23 mouse cellular contexts compared by ENCODE assay signal in the genomic region with DNA sequence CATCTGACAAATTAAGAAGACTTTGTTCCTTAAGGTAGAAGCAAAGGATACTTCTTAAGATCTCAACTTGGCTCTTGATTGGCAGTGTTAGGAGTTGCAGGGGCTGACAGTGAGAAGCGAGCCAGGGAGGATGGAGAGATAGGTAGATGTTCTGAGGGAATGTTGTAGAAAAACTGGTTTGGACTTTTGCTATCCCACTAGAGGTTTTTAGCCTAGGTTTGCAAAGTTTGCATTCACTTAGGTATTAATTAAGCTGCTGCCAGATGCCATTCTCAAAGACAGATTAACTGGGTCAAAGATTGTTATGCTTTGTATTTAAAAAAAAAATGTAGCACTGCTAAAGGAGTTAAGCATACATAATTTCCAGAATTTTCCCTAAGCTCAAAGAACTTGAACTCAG. TPM values are rescaled to one million over a fixed set of nuclear protein-coding genes. Genes with fewer than 3 reads are reported as not detected.
DNase-seq lines count a peak whose midpoint lies in the region; ATAC-seq and TF ChIP-seq lines count a peak whose summit lies in the region.
"Had no signal": no experiment of that assay in that cellular context is flagged by ENCODE, and none has a peak within 500 bp of the region (broad histone marks: within the 10 kb centered on the region; RNA-seq: fewer than 3 reads in every experiment).

No protein-coding gene starts in this region.

- peaks cover 22% of the 10 kb centered on the region; the same call in 1 of the 2 replicates for H3K4me1 ChIP-seq in kidney, adult 2 months (ENCODE audit: control insufficient read depth, insufficient read depth, low read length)
- no peaks in the 10 kb centered on the region for H3K4me1 ChIP-seq in kidney, embryonic 14.5 days (ENCODE audit: control insufficient read depth, insufficient read depth, low read length)
- H3K4me1 ChIP-seq: embryonic facial prominence, embryonic 12.5 days; forebrain, embryonic 13.5 days; forebrain, embryonic 15.5 days had no signal

- H3K36me3 ChIP-seq in kidney, adult 2 months (ENCODE audit: control insufficient read depth, insufficient read depth, low read length): no peaks in the 10 kb centered on the region
- no peaks in the 10 kb centered on the region for H3K36me3 ChIP-seq in kidney, embryonic 14.5 days (ENCODE audit: control insufficient read depth, insufficient read depth, low read length)
- H3K36me3 ChIP-seq: embryonic facial prominence, embryonic 10.5 days; embryonic facial prominence, embryonic 12.5 days; forebrain, embryonic 15.5 days; G1E had no signal

- WGBS in kidney, adult 2 months: 56% methylated on average over 1 of the region's 1 CpGs
- 64% methylated on average over 1 of the region's 1 CpGs for whole genome bisulfite sequencing in kidney, embryonic 14.5 days

- no peak overlapping the region for H3K4me2 ChIP-seq in kidney, embryonic 14.5 days (replicated peaks; ENCODE audit: low read depth, low read length)
- H3K4me2 ChIP-seq: embryonic facial prominence, embryonic 12.5 days; forebrain, embryonic 13.5 days; forebrain, embryonic 15.5 days had no signal

- no peaks in the 10 kb centered on the region for H3K27me3 ChIP-seq in kidney, adult 2 months (replicated peaks; ENCODE audit: control insufficient read depth, insufficient read depth, low read length)
- no peaks in the 10 kb centered on the region for H3K27me3 ChIP-seq in kidney, embryonic 14.5 days (ENCODE audit: control insufficient read depth, insufficient read depth, low read length)
- H3K27me3 ChIP-seq: embryonic facial prominence, embryonic 12.5 days; forebrain, embryonic 13.5 days; forebrain, embryonic 15.5 days had no signal

- H3K9ac ChIP-seq in kidney, embryonic 14.5 days (ENCODE audit: low read depth, low read length): no peak overlapping the region
- H3K9ac ChIP-seq: embryonic facial prominence, embryonic 12.5 days; forebrain, embryonic 13.5 days; forebrain, embryonic 15.5 days had no signal

- peak; percentile 78 for DNase-seq in kidney, adult 2 months
- DNase-seq in kidney, adult 9 months: peak; percentile 72
- DNase-seq in kidney, adult 18-20 months: no peak
- DNase-seq in kidney, postnatal 14 days: peak; percentile 54
- DNase-seq in kidney, postnatal 4 days: no peak
- DNase-seq: adrenal gland, adult 8-10 months; adrenal gland, postnatal 14 days; adrenal gland, postnatal 36 days; B cell, adult 2 months; cerebellum, adult 11-12 months; cerebellum, adult 2 months; cerebellum, adult 9-10 months; cerebellum, postnatal 10 days; cerebellum, postnatal 25 days had no signal

- TF ChIP-seq CTCF in kidney, adult 2 months (conservative IDR thresholded peaks at IDR 0.05; ENCODE audit: insufficient read depth, insufficient read length, low read depth, low read length): no peak

- H3K9me3 ChIP-seq in kidney, embryonic 14.5 days (ENCODE audit: control insufficient read depth, low read length): no peaks in the 10 kb centered on the region
- H3K9me3 ChIP-seq: embryonic facial prominence, embryonic 10.5 days; embryonic facial prominence, embryonic 12.5 days; forebrain, embryonic 13.5 days; forebrain, embryonic 15.5 days; G1E had no signal

- H3K4me3 ChIP-seq in kidney, adult 2 months (ENCODE audit: insufficient read depth, low read depth, low read length): no peak overlapping the region
- H3K4me3 ChIP-seq in kidney, embryonic 14.5 days (ENCODE audit: low read length): no peak overlapping the region
- H3K4me3 ChIP-seq: embryonic facial prominence, embryonic 10.5 days; embryonic facial prominence, embryonic 12.5 days; forebrain, embryonic 13.5 days; forebrain, embryonic 15.5 days had no signal

- H3K27ac ChIP-seq in kidney, adult 2 months (ENCODE audit: insufficient read depth, low read depth, low read length): no peak overlapping the region
- H3K27ac ChIP-seq in kidney, embryonic 14.5 days (ENCODE audit: low read depth, low read length): no peak overlapping the region
- H3K27ac ChIP-seq: embryonic facial prominence, embryonic 10.5 days; embryonic facial prominence, embryonic 12.5 days; forebrain, embryonic 13.5 days; forebrain, embryonic 15.5 days had no signal

- no peak for TF ChIP-seq POLR2A in kidney, adult 2 months (IDR thresholded peaks at IDR 0.05; ENCODE audit: low read depth, low read length)

- no peak for ATAC-seq in kidney, embryonic 14.5 days (ENCODE audit: low FRiP score, low TSS enrichment)
- ATAC-seq: activated CD4-positive, CD25-positive, alpha-beta regulatory T cell, adult 4 months; CD4-positive, CD25-positive, alpha-beta regulatory T cell, adult 4 months; forebrain, embryonic 13.5 days; forebrain, embryonic 15.5 days; Patski had no signal

RNA-seq across cellular contexts. Expression of a gene that starts 33.8 kb away (rescaled TPM):
- 1,128 and 1,147 TPM in 2 replicates for polyA plus RNA-seq in kidney, adult 2 months (2012; rRNA removed)
- 10.0 and 14.5 TPM in 2 replicates for polyA plus RNA-seq in kidney, embryonic 14.5 days (2014; fragmentation: Nextera tagmentation; extraction: Ambion mirVana)
- polyA plus RNA-seq: G1E had no signal

RNA-seq across cellular contexts. Expression of a gene that starts 59.5 kb away (rescaled TPM):
- polyA plus RNA-seq in kidney, adult 2 months (2012; rRNA removed): 0.19 and 0.24 TPM in 2 replicates
- polyA plus RNA-seq in kidney, embryonic 14.5 days (2014; fragmentation: Nextera tagmentation; extraction: Ambion mirVana): not detected in 2 replicates
- polyA plus RNA-seq: CD4-positive, CD25-positive, alpha-beta regulatory T cell, adult 4 months; forebrain, embryonic 13.5 days; forebrain, embryonic 15.5 days; G1E had no signal

Comparison
In these comparisons a context has a peak if more than half of its experiments do, and no peak if none do; other contexts are left out.
1. DNase-seq: peak in kidney, adult 2 months (single experiment), kidney, adult 9 months (single experiment) and kidney, postnatal 14 days (single experiment); none in kidney, adult 18-20 months (single experiment) and kidney, postnatal 4 days (0 of 2).
2. RNA of a gene that starts 33.8 kb away (polyA plus RNA-seq): 1,128 to 1,147 TPM in kidney, adult 2 months; 10.0 to 14.5 TPM in kidney, embryonic 14.5 days; every median in the first group is over 10 times any median in the second.